Mouse (Mus musculus): ENCODE results near the gene Fam166b. TPM values are rescaled to one million over a fixed set of nuclear protein-coding genes. Genes with fewer than 3 reads are reported as not detected.

The Fam166b gene
- total RNA-seq, 4 experiments from 2014 or later: 0.31 to 3.7 (median 1.3) TPM

DNA sequence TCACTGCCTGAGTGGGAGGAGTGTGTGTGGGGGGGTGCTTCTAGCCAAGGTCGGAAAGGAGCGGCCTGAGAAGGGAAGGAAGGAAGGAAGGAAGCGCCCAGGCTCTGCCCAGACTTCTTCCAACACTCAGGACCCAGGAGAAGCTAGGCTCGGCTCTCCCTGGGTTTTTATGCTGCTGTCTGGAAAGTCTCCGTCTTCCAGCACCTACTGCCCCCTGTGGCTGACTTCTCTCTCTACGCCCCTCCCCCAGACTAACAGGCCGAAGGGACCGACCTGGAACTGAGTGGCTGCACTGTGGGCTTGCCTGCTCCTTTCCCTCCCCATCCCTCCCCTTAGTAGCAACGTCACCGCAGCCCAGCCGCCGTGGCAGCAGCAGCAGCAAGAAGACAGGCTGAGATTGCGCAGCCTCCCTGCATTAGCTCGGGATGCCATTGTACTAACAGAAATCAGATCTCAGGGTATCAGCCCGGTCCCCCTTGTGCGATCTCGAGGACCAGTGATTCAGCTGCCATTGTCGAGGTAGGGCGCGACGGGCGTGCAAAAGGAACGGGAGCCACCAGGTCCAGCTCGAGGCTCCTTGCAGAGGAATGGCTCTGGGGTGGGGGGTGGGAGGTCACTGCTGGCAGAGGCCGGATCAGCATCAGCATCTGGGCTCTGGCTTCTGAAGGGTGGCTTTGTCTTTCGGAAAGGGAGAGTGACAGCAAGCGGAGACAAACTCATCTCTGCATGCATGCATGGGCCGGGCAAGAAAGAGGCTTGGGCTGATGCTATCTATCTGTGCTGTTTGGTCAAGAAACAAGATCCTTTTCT lies 22.6 kb downstream of the Fam166b start:
- peak; percentile 65 to 73 for DNase-seq (ENCODE audit: low spot score in 2 of 2)

DNA sequence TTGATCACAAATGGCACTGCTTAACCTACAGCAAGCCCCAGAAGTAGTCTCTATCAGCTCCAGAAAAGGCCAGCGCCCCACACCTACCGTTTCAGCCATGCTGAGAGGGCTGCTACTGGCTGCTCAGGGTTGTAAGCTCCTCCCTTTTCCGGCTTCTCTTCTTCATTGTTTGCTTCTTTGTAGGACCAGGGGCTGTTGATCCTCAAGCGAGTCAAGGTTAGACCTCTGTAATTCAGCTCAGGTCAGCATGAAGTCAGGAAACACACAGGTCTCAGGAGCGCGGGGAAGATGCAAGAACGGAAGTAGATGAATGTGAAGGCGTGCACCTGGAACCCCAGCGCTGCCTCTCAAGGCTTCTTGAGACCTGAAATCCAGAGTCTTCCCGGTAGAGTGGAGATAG lies 24.2 kb downstream of the Fam166b start:
- DNase-seq (ENCODE audit: low spot score in 2 of 2): no peak

DNA sequence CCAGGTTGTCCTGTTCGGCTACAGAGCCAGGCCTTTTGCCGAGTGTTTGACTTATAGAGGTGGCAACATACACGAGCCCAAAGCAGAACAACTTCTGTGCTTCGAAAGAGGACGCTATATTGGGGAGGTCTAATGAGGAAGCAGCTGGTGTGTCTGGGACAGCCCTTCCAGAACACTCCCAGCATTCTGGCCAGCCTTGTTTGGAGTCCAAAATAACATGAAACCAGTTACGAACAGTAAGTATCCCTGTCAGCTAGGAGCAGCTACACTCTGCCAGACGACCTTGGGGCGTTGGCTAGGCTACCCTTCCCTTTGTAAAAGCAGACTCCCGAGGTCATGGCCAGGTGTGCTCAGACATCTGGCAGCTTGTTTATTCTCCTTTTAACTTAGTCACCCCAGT lies 26.7 kb downstream of the Fam166b start:
- no peak for DNase-seq (ENCODE audit: low spot score in 2 of 2)

DNA sequence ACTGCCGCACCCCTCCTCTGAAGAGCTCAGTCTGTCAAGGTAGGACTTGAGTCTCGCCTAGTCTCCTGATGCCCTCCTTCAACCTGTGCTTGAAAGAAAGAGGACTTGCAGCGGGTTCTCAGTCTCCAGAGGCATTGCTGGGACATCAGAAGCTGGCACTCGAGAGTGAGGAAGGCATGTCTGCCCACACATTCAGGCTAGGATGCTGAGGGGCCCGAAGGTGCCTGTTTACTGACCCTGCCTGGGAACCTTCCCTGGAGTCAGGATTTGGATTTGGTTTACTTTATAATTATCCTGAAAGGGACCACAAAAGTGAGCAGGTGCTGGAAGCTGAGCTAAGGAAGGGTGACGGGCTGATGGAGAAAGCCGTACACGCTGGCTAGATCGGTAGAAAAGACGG lies 27.4 kb downstream of the Fam166b start:
- no peak for DNase-seq (ENCODE audit: low spot score in 2 of 2)

DNA sequence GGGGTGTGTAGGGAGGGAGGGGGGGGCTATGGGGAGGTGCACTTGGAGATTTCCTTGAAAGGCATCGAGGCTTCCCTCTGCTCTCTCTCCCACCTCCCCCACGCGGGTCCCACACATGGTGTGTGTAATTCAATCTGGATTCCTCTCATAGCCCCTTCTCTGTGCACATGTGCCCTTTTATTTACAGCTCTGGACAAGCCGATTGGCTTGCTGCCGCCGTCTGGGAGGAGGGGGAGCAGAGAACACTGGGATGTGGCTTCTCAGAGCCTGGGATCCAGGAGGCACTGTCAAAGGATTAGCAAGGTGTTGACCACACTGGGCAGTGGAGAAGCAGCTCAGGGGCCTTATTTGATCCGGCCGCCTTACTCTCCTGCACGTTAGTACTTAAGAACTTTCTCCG lies 28.0 kb downstream of the Fam166b start:
- DNase-seq (ENCODE audit: low spot score in 2 of 2): no peak

DNA sequence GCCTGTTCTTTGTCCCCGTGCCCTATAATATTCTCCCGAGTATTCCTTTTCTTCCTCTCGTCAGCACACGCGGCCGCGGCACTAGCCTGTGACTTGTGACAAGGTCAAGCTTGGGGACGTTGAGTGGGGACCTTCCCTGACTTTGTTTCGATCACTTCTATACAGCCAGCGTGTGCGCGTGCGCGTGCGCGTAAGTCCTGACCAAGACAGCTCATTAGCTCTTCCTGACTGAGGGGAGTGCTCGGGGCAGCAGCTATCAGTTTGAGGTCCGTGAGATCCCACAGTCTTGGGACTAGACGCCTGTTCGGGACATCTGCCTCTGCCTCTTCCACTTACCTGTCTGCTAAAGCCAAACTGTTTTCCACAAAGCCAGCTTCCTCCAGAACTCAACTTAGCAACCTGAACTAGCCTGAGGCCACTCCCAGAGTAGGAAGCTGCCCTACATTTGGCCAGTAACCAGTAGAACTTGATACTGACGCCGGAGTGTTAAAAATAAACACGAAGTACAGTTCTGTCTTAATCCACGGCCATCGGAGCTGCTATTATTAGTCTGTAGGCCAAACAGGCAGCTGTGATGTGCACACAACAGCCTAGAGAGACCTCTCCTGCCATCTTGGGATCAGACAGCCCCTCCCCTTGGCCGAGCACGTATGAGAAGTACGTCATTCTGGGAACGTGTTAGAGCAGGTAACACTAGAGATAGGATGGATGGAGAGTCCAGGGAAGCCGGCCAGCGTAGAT lies 29.4 kb downstream of the Fam166b start:
- DNase-seq (ENCODE audit: low spot score in 2 of 2): no peak

DNA sequence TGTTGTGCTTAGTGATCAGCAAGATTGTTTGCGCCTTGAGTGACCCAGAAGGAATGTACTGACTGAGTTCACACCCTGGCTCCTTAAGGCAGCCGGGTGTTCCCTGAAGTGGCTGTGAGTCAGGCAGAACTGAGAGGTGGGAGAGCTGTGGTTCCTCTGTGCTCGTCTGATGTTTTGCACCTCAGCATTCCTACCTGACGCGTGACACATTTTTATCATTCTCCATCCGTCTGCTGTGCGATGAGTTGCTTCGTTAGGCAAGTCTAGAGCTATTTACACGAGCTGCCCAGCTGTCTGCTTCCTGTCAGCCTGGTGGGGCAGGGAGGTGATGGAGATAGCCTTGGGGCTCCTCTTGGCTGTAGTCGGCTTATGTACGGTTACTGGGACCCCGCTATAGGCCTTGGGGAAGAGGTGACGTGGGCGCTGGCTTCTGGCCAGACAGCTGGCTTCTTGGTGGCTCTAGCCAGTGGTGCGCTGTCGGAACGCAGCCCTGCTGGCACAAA lies 30.1 kb downstream of the Fam166b start:
- no peak for DNase-seq (ENCODE audit: low spot score in 2 of 2)

DNA sequence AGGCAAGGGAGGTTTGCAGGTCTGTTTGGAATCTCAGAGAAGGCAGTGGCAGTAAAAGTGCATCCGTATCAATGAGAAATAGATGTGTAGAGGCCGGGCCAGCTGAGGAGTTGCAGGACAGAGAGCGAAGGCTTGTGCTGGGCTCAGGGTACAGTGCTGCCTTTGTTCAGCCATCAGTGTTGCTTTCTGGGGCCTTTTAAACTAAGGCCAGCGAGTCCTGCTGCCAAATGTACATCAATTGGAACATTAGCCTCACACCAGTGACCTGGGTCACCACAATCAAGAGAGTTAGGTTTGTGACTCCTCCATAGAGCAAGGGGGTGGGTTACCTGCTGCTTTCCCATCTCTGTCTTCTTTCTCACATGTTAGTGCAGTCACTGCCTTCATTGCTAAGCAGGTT lies 30.9 kb downstream of the Fam166b start:
- no peak for DNase-seq (ENCODE audit: low spot score in 2 of 2)

DNA sequence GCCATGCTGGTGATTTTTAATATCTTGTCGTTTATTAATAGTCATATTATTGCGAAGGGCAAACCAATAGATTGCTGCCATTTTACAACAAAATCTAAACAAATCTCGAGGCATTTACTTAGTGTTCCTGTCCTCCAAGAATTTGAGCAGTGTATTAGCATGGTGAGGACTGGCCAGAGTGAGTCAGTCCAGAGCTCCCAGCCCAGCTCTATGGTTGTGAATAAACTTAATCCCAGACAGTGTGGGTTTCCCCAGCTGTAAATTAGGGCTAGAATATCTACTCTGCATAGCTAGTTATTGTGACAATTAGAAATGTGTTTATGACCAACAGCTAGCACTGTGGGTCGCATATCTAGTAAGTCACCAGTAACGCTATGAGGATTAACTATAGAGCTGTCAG lies 32.6 kb downstream of the Fam166b start:
- no peak for DNase-seq (ENCODE audit: low spot score in 2 of 2)

DNA sequence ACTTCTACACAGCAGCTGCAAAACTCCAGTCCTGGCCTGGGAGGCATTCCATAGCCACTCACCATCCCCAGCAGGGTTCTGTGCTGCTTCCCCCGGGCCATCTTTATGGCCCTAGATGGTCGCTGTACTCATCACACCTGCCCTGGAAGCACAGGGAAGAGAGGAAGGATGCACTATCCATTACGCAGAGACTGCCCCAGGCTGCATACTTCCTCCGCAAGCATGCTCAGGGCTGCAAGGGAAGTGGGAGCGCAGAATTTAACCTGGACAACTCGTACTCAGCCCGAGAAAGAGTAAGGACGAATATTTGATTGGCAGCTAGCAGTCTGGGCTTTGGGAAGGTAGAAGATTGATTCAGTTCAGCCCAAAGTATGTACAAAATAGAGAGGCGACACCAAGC lies 33.1 kb downstream of the Fam166b start:
- no peak for DNase-seq (ENCODE audit: low spot score in 2 of 2)

DNA sequence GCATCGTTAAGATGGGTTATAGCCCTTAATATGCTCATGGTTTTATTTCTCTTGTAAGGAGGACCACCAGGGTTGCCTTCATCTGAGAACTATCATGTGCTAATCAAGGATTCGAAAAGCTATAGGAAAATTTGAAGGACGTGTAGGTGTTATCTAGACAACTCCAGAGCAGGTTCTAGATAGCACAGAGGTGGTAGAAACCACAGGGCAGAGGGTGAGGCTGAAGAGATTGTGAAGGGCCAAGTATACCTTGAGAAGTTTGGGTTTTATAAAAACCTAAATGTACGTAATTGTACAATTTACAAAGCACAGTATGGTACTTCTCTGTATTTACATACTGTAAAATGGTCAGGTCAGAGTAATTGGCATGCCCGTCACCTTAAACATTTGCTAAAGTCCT lies 33.8 kb downstream of the Fam166b start:
- no peak for DNase-seq (ENCODE audit: low spot score in 2 of 2)

DNA sequence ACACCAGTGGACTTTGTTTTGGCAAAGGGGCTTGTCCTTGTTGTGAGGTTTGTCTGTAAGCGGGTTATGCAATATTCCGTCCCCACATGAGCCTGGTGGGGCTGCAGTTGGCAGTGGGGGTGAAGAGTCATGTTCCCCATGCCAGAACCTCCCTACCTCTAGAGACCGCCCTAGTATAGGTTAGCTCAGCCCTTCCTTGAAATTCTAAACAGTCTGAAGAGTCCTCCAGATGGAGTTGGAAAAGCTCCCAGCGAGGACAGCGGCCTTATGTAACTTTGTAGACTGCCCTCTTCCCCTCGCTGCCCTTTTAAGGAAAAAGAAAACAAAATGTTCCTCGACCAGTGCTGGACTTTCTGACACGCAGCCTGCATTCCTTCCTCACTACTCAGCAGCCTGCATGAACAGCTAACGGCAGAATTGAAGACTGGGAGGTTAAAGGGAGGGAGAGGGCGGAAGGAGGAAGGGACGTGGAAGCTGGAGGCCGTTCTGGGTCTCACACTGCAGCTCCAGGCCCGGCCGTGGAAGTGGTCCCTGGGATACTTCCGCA lies 34.5 kb downstream of the Fam166b start:
- DNase-seq (ENCODE audit: low spot score in 2 of 2): no peak

DNA sequence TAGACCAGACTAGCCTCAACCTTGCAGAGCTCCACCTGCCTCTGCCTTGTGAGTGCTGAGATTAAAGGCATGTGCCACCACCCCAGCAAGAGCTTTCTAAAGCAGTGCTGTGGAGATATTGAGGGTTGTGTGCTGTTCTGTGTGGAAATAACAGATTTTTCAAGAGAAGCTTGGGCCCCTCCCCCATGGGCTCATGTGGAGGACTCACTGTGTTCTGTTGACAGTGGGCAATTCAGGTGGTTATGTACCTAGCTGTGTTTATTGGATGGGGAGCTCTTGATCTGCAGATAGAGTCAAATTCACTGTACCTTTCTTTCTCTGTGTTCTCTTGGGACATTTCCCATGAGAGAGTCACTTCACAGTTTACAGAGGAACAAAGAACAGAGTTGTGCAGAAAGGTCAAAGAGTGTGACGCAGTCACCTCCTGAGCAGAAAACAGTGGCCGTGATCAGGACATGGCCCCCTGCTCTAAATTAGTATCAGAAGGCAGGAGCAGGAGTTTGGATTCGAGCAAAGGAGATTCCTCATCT lies 37.3 kb downstream of the Fam166b start:
- DNase-seq (ENCODE audit: low spot score in 2 of 2): no peak

DNA sequence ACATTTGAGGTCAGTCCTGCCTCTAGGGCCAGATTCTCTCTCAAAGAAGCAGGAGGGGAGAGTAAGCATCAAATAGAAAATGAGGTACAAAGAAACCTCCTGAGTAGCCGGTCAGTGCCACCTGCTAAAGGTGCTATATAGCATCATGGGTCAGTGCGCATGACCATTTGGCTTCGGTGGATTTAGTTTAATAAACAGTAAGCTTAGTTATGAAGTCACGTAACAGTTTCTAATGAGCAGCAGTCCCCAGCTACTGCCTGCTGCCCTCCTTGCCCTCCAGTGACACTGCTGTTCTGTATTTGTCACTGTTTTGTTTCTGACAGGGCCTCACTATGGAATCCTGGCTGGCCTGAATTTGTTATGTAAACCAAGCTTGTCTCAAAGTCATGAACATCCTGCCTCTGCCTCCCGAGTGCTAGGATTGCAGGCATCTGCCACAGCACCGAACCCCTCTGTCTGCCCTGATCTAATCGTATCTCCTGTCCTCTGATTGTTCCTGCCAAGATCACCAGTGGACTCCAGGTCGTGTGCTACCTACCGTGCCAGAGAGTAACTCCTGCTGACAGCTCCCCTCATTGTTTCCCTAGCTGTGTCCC lies 39.0 kb downstream of the Fam166b start:
- no peak for DNase-seq (ENCODE audit: low spot score in 2 of 2)

DNA sequence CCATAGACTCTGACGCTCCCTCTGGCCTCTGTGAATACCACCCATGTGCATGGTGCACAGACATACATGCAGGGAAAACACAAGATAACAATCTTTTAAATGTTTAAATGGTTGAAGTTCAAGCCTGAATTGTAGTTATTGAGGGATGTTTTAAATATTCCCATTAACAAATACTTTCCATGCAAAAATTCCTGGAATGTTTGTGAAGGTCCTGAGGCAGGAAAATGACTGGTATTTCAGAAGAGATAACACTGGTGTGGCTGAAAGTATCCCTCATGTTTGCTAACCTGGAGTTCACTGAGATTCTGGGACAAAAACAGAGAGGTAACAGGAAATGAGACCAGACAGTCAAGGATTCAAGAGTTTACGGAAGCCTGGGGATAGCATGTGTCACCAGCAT lies 39.5 kb downstream of the Fam166b start:
- no peak for DNase-seq (ENCODE audit: low spot score in 2 of 2)

DNA sequence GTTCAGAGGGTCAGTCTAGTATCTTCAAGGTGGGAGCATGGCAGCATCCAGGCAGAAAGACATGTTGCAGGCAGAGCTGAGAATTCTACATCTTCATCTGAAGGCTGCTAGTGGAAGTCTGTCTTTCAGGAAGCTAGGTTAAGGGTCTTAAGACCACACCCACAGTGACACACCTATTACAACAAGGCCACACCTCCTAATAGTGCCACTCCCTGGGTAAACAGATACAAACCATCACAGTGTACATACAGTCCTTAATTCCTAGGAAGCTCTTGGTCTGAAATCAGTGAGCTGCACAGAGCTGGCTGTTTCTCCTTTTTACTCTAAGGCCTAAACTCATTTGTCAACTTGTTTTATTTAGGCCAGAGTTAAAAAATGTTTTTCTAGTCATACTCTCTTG lies 42.0 kb downstream of the Fam166b start:
- no peak for DNase-seq (ENCODE audit: low spot score in 2 of 2)

DNA sequence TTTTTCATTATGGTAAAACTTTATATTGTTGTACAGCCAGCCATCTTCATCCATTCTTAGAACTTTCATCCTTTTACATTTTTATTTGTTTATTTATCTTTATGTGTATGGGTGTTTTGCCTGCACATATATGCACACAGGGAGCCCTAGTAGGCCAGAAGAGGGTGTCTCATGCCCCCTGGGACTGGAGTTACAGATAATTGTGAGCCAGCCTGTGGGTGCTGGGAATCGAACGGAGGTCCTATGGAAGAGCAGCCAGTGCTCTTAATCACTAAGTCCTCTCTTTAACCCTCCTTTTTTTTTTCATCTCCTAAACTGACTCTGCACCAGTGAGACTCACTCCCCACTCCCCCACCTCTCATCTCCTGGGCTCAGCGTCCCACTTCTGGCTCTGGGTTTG lies 44.4 kb downstream of the Fam166b start:
- no peak for DNase-seq (ENCODE audit: low spot score in 2 of 2)

DNA sequence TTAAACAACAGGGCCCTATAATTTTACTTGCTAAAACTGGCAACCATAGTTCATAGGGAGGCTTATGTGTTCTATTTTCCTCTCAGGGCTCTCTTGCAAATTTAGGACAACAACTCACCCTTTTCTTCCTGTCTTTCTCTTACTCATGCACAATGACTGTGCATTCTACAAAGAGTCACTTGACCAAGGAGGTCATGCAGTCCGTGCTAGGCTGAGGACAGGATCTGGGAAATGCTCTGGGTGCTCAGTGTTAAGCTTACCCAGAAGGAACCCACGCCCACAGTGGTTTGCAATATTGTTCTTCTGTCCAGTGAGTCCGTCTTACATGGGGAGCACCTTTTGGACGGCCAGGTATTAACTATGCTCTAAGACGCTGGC lies 44.9 kb downstream of the Fam166b start:
- no peak for DNase-seq (ENCODE audit: low spot score in 2 of 2)

DNA sequence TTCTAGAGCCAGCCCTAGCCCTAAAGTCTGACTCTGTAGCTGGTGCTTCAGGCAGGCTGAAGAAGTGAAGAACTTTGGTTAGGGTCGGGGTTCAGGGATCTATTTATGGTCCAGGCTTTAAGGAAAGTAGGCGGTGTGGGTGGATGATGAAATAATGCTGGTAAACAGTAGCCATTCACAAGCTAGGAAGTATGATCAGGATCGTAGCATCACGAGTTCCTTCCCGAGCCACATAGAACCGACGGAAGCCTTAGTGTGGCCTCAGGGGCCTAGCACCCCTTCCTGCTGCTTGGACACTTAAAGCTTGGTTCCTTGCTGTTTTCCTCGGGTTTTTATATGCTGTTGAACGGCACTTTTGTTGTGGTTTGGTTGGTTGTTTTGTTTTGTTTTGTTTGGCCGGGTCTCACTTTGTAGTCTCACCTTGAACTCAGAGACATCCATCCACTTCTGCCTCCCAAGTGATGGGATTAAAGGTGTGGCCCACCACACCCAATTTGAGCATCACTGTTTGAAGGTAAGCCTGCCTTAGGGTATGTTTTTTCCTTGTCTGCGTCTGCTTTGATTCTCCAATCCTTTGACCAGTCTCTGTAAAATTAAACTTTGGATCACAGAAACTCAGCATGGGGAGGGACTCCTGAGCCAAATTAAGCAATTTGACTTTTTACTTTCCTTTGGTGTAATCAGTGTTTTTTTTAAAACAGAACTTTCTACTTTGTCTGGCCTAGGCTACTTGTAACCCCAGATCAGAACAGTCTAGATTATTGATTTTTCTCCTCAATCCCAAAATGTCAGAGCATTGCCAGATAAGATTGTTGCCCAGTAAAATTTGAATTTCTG lies 45.5 kb downstream of the Fam166b start:
- DNase-seq (ENCODE audit: low spot score in 2 of 2): no peak

DNA sequence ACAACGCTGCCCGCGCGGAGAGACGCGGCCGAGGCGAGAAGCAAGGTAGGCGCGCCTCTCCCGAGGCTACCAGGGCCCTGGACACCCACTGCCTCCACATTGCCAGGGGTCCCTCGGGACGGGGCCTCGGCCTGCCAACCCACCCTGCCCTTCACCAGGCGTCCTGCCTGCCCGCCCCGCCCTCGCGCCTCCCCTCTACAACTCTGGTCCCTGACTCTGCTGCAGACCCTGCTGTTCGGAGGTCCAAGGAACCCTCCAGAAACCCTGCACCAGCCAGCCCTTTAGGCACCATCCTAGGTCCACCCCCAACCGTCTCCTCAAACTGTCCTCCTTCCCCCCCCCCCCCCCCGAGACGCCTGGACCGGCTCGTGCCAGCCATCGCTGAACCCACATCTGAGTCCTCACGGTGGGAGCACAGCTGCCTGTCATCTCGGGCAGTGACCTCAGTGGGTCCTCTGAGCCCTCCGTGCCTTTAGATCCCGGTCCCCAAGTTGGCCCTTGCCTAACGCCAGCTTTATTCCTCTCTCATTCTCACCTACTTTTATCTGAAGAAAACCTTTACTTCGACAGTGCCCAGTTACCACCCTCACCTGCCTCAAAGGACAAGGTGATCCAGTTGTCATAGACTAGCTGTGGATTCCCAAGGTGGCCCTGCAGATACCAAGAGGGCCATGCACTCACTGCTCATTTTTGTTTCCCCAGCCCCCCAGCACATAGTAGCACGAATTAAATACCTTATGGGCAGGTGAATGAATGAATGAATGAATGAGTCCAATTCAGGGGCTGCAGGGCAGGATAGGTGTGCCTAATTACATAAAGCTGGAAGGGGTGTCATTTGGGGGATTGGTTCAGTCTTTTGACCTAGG lies 46.5 kb downstream of the Fam166b start:
- no peak for DNase-seq (ENCODE audit: low spot score in 2 of 2)
